Mouse (Mus musculus) liver, adult 2 months (tissue): ENCODE measurements around the gene Pole. TPM values are rescaled to one million over a fixed set of nuclear protein-coding genes. Genes with fewer than 3 reads are reported as not detected.
A peak's percentile ranks its signal among the peaks of the same experiment; 100 is the strongest.

ENCODE experiments used
- DNase-seq: peaks from one replicate; pipeline ENCODE4 v3.0.0-alpha.2; 2011; ENCODE audit warnings: low read depth, low spot score; ENCODE audit errors: extremely low read depth
- H3K27ac ChIP-seq: fragments of 200-500 bp; replicated peaks from 2 replicates; pipeline ENCODE4 v1.5.1; 2012; ENCODE audit warnings: low read depth, mild to moderate bottlenecking, control low read depth, inconsistent platforms, low read length; ENCODE audit not compliant: insufficient read depth
- H3K27me3 ChIP-seq: fragments of 200-500 bp; 2 replicates; pipeline ENCODE4 v1.6.1; 2012; ENCODE audit warnings: mild to moderate bottlenecking, moderate library complexity, low read length, inconsistent platforms; ENCODE audit not compliant: control insufficient read depth, insufficient read depth
- H3K36me3 ChIP-seq: fragments of 200-500 bp; 2 replicates; pipeline ENCODE4 v1.6.1; 2012; ENCODE audit warnings: low read length, inconsistent platforms; ENCODE audit not compliant: control insufficient read depth, insufficient read depth
- H3K4me1 ChIP-seq: fragments of 200-500 bp; 2 replicates; pipeline ENCODE4 v1.6.1; 2011; ENCODE audit warnings: low read length; ENCODE audit not compliant: control insufficient read depth, insufficient read depth
- H3K4me3 ChIP-seq: fragments of 200-500 bp; 2 replicates; pipeline ENCODE4 v1.5.1; 2011; ENCODE audit warnings: low read depth, mild to moderate bottlenecking, control low read depth, low read length, moderate library complexity; ENCODE audit not compliant: insufficient read depth
- H3K79me2 ChIP-seq: fragments of 200-500 bp; 2 replicates; pipeline ENCODE4 v1.6.1; 2012; ENCODE audit warnings: inconsistent platforms, mild to moderate bottlenecking, low read length, moderate library complexity; ENCODE audit not compliant: control insufficient read depth, insufficient read depth
- H3K9ac ChIP-seq: fragments of 200-500 bp; 2 replicates; pipeline ENCODE4 v1.6.1; 2012; ENCODE audit warnings: low read depth, mild to moderate bottlenecking, control low read depth, inconsistent platforms, low read length
- CTCF ChIP-seq: fragments of 200-500 bp; IDR thresholded peaks from 2 replicates; pipeline ENCODE4 v1.5.1; 2011; ENCODE audit warnings: low read depth, low read length, control low read depth
- POLR2A ChIP-seq: fragments of 200-500 bp; IDR thresholded peaks from 2 replicates; pipeline ENCODE4 v1.6.1; 2011; ENCODE audit warnings: low read length, control low read depth; ENCODE audit not compliant: insufficient read depth; ENCODE audit errors: extremely low read depth
- whole genome bisulfite sequencing: fragments of 180-500 bp; shearing (Covaris S2); methylation state at CpG from one replicate; pipeline ENCODE4 v1.1.7; 2018; 5-methylcytosine and 5-hydroxymethylcytosine counted together
- polyA plus RNA-seq: library from polyadenylated mRNA; depleted of rRNA; stranded (reverse); fragments of >200 nt; gene quantifications from 2 replicates; pipeline ENCODE4 v1.2.3, GENCODE M21; 2012; rRNA removed
- total RNA-seq: library from RNA; depleted of rRNA; stranded (reverse); fragments of >200 nt; gene quantifications from 2 replicates; pipeline ENCODE4 v1.2.3, GENCODE M21; 2014; rRNA removed

The Pole gene
- total RNA-seq (1.9 and 3.1 TPM in 2 replicates), polyA plus RNA-seq (0.93 and 1.1 TPM in 2 replicates)

DNA sequence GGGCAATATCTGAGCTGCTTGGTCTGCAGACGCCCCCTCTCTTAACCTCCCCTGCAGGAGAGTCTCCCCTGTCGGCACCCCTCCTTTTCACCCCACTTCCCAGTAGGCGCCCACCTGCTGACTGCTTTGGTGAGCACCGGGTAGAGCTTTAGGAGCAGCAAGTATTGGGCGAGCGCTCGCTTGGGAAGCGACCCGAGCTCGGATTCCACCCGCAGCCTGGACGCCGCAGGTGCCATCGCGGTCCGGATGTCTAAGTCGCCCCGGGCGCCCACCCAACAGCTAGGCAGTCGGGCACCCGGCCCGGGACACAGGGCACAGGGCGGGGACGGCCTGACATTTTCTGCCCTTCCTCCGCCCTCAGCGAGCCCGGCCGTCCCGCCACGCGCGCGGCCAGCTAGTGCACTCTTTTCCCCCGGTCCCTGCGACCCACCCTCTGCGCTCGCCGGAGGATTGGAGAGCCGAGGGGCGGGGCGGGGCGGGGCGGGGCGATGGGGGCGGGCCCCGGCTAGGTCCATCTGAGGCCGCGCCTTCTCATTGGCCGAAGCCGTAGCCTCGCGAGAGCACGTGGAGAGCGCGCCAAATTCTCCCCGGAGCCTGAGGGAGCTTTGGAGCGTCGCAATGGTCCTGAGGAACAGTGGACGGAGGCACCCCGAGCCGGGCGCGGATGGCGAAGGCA is at the start of gene Pole, which contains the start of gene Pxmp2:
Gene Pole, plus strand, starts transcription at position 537 of the 676 bp plus-strand sequence.
Gene Pxmp2, minus strand, starts transcription at position 417 of the 676 bp plus-strand sequence.
- Histone ChIP-seq H3K36me3 (peaks cover 17% of the 10 kb centered on the region), H3K27me3 (no peaks in the 10 kb centered on the region), H3K4me1 (0 out of 2 replicates have a peak, but pooled peaks cover 4% of the 10 kb centered on the region), H3K27ac (peak within 1 kb of the TSS; percentile 99), H3K79me2 (no peaks in the 10 kb centered on the region; the same call in 1 of the 2 replicates), H3K4me3 (peak within 1 kb of the TSS; percentile 92), H3K9ac (peak within 1 kb of the TSS; percentile 94)
- TF ChIP-seq CTCF: no peak
- peak; percentile 74 for TF ChIP-seq POLR2A
- under 1% methylated on average over 59 of the region's 64 CpGs for WGBS
- DNase-seq: peak; percentile 74

DNA sequence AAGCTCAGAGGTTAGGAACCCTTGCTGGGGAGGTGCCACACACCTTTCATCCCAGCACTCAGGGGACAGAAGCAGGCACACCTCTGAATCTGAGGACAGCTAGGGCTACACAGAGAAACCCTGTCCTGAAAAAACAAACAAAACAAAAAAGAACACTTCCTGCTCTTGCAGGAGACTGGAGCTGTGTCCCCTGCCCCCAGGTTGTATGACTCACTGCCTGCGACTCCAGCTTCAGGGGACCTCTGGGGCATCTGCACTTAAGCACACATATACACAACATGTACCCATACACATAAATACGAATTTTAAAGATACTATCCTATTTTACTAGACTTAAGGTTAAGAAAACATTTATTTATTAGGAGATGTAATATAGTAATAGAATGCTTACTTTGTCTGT is 42.0 kb upstream of the Pole start:
- 72% methylated on average over 2 of the region's 2 CpGs for WGBS
- no peak overlapping the region for H3K9ac ChIP-seq
- no peak for TF ChIP-seq CTCF
- no peak for TF ChIP-seq POLR2A
- H3K27ac ChIP-seq: no peak overlapping the region
- H3K36me3 ChIP-seq: peaks cover 63% of the 10 kb centered on the region
- DNase-seq: no peak
- H3K27me3 ChIP-seq: no peaks in the 10 kb centered on the region
- no peaks in the 10 kb centered on the region for H3K79me2 ChIP-seq
- H3K4me1 ChIP-seq: no peaks in the 10 kb centered on the region
- H3K4me3 ChIP-seq: no peak overlapping the region

DNA sequence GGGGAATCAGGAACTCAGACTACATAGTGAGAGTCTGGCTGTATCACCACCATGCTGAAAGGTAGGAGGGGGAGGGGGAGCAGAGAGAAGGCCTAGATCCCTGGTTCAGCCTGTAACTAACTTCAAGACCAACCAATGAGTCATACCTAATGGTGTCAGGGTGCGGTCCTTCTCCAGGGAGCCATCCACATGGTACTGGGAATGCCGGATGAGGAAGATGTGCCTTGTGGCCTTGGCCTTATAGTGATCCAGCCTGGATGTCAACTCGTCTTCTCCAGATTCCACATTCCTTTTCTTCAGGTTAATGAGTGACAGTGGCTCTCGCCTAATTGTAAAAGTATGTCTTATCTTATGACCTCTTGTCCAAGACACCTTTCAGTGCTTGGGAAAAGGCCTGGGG is 19.2 kb upstream of the Pole start:
- WGBS: 88% methylated on average over 4 of the region's 4 CpGs
- Histone ChIP-seq H3K9ac (no peak overlapping the region), H3K27me3 (no peaks in the 10 kb centered on the region), H3K79me2 (peaks cover 12% of the 10 kb centered on the region; the same call in 1 of the 2 replicates), H3K27ac (no peak overlapping the region), H3K36me3 (peaks cover 25% of the 10 kb centered on the region), H3K4me3 (no peak overlapping the region), H3K4me1 (peaks cover 5% of the 10 kb centered on the region)
- no peak for DNase-seq
- TF ChIP-seq CTCF: no peak
- TF ChIP-seq POLR2A: no peak

DNA sequence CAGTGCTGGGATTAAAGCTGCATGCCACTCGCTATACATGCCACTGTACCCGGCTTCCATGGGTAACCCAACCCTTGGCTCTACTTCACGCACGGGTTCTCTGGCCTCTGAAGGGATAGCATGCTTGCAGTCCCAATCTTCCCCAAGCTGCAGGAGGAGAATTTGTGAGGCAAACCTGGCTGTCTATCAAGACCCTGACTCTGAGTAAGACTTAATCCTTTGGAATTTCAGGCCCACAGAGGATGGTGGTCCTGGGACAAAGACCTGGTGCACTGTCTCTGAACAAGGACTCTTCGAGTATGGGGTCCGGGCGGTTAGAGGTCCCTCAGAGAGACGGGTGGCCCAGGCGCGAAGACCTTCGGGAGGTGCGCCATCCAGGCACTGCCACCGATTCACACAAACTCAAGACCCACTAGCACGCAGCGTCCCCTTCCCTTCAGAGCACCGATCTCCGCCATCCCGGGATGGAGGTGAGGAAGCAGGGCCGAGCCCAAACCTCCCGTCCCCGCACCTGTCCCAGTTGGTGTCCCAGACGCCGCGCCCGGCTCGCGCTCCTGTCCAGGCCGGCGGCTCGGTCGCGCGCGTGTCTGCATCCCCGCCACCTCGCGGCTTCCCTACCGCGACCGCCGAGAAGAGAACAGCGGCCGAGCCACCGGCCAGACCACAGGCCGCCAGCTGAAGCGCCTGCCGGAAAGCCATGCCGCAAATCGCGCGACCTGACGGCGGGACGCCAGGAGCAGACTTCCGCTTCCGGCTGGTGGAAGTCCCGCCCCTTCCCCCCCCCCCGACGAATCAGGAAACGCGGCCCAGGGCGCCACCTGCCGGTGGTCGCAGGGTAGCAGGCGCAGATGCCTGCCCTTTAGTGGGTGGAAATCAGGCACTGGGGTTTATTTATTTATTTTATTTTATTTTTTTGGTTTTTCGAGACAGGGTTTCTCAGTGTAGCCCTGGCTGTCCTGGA is 16.7 kb upstream of the Pole start, which contains the start of gene Pgam5:
Gene Pgam5, minus strand, starts transcription at position 773 of the 961 bp plus-strand sequence.
- Histone ChIP-seq H3K79me2 (peaks cover 12% of the 10 kb centered on the region; the same call in 1 of the 2 replicates), H3K36me3 (peaks cover 25% of the 10 kb centered on the region), H3K4me3 (peak within 1 kb of the TSS; percentile 90), H3K9ac (peak within 1 kb of the TSS; percentile 88), H3K4me1 (peaks cover 5% of the 10 kb centered on the region), H3K27me3 (no peaks in the 10 kb centered on the region), H3K27ac (peak within 1 kb of the TSS; percentile 15; the same call in 1 of the 2 replicates)
- peak; percentile 68 for DNase-seq
- TF ChIP-seq POLR2A (peak; percentile 52; the same call in 1 of the 2 replicates), CTCF (peak; percentile 78)
- under 1% methylated on average over 66 of the region's 66 CpGs for WGBS

DNA sequence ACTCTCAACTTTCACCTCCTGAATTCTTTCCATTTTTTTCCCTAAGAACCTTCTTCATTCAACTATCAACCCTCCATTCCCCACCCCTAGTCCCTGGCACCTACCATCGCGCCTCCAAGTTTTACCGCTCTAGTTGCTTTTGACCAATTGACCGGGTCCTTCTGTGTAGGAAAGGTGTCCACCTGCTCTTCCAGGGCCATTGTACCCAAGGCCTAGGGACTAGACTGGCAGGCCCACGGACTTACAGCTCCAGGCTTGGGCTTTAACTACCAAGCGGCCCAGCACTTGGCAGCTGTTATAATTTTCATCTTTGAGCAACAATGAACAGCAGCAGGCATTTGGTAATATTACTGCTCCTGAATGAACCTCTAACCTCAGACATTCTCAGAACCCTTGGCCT is 15.9 kb upstream of the Pole start:
- H3K79me2 ChIP-seq: peaks cover 12% of the 10 kb centered on the region; the same call in 1 of the 2 replicates
- DNase-seq: peak; percentile 7
- peaks cover 5% of the 10 kb centered on the region for H3K4me1 ChIP-seq
- no peak overlapping the region for H3K27ac ChIP-seq
- H3K4me3 ChIP-seq: no peak overlapping the region
- no peak for TF ChIP-seq POLR2A
- TF ChIP-seq CTCF: no peak
- H3K27me3 ChIP-seq: no peaks in the 10 kb centered on the region
- H3K36me3 ChIP-seq: peaks cover 22% of the 10 kb centered on the region
- H3K9ac ChIP-seq: no peak overlapping the region
- 92% methylated on average over 6 of the region's 6 CpGs for WGBS
